Mouse (Mus musculus): Measurements from ENCODE around the gene Cnr2. TPM values are rescaled to one million over a fixed set of nuclear protein-coding genes. Genes with fewer than 3 reads are reported as not detected.

The Cnr2 gene
- total RNA-seq, 2 experiments from 2014 or later = 2.4 to 3.9 TPM

DNA sequence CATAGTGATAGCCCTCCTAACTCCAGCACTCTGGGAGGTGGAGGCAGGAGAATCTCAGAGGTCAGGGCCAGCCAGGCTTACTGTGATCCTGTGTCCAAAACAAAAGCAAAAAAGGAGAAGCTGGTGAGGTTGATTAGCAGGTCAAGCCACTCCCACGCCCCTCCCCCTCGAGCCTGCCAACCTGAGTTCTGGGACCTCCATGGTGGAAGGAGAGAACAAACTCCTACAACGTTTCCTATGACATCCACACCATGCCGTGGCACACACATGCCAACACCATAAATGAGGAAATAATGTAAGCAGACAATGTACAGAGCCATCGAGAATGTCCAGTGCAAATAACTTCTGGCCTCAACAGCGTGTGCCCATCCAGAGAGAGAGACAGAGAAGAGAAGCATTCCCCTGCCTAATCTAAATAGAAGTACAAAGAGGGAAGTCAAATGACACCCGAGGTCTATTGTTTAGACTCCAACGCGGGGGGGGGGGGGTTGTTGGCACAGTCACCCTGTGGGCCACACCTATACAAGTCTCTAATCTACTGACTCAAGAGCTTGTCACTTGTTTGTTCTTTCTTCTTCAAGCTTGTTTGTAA is 19.1 kb upstream of the Cnr2 start:
- DNase-seq = peak; percentile 74

DNA sequence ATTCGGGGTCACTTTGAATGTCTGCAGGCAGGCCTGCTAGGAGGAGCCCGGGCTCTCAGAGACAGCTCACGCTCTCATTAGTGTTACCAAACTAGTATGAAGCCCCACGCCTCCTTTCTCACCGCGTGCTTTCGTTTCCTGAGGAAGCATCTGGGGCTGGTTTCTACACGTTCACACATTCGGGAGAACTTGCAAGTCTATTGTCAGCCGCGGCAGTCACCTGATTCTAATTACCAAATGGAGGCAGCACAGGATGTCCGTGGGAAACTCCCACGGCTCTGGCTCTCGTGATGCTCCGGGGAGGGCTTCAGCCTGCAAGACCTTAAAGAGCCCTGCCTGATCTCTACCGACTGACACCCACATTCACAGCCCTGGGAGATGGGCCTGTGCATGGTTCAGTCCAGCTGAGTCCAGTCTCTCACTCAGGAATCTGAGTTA is 18.6 kb upstream of the Cnr2 start:
- peak; percentile 71 for DNase-seq

DNA sequence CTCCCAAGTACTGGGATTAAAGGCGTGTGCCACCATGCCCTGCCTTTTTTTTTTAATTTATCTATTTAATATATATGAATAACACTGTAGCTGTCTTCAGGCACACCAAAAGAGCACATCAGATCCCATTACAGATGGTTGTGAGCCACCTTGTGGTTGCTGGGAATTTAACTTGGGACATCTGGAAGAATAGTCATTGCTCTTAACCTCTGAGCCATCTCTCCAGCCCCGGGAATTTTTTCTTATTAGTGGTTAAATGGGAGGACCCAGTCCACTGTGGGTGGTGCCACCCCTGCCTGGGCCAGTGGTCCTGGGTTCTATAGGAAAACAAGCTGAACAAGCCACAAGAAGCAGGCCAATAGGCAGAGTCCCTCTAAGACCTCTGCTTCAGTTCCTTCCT is 17.5 kb upstream of the Cnr2 start:
- DNase-seq = peak; percentile 51

DNA sequence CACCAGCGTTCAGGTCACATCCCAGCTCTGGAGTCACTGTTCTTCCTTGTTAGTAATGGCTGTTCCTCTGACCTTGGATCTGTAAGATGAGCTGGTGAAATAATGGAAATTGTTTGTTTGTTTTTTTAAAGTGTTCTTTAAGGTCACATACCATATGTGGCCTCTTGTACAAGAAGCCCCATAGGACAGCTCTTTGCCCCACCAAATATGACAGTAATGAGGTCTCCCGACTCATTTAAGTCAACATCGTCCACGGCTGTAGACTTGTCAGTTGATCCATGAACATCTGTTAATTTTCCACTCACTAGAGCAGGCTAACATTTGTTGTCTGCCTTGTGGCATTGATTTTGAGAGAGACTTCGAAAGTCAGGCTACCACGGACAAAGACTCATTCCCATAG is 16.2 kb upstream of the Cnr2 start:
- DNase-seq = no peak

DNA sequence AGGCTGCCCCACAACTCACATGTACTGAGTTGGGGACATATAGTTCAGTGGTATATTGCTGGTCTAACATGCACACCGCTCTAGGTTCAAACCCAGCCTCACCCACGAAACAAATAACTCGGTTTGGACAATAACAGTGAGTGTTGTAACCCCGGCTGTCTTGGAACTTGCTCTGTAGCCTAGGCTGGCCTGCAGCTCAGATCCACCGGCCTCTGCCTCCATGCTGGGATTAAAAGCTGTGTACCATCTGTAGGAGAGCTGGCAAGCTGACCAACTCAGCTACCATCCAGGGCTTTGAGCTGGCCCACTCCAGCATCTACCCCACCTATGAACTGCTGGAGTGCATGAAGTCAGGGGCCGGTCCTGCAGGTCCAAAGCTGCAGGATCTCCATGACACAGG is 15.2 kb upstream of the Cnr2 start:
- DNase-seq = no peak

DNA sequence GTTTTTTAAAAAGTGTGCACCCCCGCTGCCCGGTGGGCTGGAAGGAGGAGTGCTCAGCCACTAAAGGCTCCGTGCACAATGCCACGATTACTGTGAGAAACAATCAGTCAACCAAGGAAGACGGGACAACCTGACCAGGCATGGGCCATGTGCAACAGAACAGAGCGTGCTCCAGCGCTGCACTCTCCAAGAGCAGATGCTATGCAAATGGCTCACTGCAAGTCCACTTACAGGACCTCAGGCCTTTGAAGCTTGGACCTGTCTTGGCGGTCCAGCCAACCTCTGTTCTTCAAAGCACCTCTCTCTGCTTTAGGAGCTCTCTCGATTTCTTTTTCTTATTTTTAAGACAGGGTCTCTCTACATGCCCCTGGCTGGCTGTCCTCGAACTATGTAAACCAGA is 14.6 kb upstream of the Cnr2 start:
- no peak for DNase-seq

DNA sequence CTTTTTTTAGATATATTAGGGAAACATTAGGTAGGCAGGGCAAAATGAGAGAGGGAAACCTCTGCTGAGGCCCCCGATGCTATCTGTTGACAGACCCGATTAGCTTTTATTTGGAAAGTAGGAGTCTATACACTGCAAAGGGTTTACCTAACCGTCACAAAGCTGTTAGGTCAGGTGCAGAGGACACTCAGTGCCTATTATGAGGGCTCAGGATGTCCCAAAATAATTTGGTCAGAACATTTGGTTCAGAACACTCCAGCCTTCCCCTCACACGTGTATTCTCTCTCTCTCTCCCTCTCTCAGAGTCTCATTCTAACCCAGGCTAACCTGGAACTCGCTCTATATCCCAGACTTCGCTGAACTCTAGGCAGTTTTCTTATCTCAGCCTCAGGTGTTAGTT is 13.2 kb upstream of the Cnr2 start:
- no peak for DNase-seq

DNA sequence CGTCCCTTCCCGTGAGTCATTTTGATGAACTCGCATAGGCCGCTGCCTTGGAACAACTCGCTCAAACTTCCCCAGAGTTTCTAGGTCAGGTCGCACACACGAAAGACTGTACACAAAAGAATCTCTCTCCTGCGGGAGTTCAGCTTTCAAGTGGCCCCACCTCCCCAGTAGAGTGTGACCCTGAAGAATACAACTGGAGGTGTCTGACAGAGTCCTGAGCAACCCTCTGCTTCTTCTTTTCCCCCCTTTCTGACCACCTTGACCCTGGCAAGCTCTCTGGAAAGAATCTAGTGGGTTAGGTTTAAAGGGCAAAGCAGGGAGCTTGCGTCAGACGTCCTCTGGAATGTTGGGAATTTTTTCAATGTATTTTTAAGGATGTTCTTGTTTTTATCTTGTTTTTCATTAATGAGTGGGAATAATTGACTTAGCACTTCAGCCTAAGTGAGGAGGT is 11.8 kb upstream of the Cnr2 start:
- DNase-seq = peak; percentile 53

DNA sequence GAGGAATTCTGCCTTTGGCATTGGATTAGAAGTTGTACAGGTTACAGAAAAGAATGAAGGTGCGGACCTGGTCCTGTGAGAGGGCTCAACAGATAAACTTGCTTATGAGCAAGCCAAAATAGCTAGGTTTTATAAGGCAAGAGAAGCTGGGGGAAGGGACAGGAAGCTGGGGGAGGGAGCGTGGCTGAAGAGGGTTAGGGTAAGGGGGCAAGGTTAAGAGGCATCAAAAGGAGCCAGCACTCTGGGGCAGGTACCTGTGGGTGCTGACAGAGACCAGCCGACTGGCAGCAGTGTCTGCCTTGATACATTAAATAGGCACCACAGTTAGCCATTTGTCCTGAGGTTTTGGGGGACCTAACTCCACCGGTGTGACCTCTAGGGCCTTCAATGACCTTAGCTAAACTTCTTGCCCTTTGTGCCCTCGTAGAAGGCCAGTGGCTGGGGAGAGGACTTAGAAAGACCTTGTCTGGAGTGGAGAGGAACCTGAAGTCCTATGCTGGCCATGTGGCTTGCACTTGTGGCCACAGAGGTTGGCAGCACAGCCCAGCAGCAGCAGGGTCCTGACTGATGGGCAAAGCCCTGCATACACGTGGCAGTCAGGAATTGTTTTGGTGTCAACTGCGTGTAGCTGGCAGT is 11.2 kb upstream of the Cnr2 start:
- no peak for DNase-seq

DNA sequence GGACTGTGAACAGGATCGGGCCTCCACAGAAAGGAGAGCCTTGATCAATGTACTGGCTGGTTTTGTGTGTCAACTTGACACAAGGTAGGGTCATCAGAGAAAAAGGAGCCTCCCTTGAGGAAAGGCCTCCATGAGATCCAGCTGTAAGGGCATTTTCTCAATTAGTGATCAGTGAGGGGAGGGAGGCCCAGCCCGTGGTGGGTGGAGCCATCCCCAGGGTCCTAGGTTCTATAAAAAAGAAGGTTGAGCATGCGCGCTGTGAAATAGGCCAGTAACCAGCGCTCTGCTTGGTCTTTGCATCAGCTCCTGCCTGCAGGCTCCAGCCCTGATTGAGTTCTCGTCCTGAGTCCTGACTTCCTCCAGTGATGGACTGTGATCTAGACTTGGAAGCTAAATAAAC is 10.7 kb upstream of the Cnr2 start:
- DNase-seq = no peak

DNA sequence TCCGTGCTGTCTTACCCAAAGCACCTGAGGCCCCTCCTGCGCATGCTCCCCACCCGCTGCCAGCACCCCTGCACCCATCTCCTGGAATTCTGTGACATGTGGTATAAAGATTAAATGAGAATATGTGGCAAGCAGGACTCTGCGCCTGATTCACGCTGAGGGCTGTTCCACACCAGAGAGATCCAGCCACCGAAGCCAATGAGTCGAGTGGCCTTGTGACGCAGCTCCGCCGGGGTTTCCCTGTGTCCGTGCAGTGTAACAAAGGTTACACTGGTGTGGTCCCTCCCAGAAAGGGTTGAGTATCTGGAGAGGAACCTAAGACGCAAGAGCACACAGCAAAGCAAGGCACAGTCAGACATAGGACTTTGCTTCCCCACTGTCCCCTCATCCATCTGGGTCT is 9.5 kb upstream of the Cnr2 start:
- peak; percentile 54 for DNase-seq

DNA sequence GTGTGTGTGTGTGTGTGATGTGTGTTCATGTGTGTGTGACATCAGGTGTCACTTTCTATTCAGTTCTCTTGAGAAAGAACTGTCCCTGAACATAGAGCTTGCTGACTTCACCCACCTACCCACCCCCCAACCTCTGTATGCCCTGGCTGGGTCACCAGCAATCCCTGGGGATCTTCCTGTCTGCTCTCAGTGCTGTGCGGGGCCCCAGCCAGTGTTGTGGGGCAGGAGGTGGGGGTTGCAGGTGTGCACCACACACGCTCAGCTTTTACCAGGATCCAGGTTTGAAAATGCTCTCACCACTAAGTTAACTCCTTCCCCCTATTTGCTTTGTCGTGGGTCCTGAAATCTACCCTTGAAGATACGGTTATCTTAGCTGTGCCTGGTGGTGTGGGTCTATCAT is 9.0 kb upstream of the Cnr2 start:
- no peak for DNase-seq

DNA sequence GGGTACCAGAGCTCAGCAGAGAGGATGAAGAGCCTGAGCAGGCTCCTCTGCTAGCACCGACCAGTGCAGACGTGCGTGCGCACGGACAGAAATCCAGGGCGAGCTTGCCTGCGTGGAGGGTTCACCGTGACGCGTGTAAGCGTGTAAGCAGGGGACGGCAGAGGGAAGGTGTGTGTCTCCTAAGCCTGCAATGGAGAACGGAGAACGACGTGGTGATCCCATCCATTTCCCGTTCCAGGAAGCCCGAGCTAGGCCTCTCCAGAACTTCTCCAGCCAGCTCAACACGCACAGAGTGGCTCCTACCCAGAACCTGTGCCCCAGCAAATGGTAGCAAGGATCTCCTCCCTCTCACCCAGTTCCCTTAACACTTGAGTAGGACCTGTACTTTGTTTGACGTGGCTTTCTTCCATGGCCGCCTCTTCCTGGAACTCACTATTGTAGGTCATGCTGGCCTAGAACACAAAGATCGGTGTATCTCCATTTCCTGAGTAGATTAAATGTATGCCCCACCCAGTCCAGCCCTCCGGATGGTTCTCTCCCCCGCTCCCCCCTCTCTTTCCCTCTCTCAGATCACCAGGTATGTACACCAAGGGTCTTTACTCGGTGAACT is 6.6 kb upstream of the Cnr2 start:
- DNase-seq = no peak

DNA sequence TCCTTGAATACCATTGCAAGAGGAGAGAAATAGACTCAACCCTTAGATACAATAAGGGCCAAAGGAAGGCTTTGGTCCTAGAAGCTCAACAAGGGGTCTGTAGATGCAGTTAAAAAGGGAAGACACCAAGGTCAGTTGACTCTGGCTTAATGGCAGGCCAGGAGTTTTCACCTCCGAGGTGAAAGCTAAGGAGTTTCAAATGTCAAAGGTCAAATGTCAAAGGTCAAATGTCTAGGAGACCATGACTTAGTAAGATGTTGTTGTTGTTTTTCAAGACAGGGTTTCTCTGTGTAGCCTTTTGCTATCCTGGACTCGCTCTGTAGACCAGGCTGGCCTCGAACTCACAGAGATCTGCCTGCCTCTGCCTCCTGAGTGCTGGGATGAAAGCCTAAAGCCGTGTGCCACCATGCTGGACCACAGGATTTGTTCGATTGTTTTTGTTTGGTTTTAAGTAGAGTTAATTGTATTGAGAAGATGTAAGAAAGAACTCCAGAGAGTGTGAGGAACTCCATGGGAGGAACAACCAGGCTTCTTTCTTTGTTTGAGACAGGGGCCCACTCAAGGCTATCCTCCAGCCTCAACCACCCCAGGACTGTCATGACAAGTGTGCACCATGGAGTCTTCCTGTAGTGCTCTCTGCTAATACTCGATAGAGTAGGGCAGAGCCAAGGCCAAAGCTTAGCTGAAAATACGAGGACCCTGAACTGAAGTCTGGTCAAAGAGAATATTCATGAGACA is 5.9 kb upstream of the Cnr2 start:
- no peak for DNase-seq

DNA sequence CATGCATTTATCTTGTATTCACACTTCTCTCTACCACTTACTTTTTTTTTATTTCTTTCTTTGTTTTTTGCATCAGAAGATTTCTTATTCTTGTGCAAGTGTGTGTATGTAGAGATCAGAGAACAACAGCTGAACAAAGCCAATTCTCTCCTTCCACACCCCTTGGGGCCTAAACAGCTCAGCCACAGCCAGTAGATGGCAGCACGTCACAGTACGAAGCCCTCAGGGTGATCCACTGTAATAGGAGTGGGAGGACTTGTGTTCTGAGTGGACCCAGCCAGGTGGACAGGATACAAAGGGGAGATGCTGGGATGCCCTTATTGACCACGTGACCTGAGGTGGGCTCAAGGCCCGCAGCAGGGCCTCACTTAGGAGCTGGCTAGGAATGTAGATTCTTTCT is 5.3 kb upstream of the Cnr2 start:
- peak; percentile 87 for DNase-seq

DNA sequence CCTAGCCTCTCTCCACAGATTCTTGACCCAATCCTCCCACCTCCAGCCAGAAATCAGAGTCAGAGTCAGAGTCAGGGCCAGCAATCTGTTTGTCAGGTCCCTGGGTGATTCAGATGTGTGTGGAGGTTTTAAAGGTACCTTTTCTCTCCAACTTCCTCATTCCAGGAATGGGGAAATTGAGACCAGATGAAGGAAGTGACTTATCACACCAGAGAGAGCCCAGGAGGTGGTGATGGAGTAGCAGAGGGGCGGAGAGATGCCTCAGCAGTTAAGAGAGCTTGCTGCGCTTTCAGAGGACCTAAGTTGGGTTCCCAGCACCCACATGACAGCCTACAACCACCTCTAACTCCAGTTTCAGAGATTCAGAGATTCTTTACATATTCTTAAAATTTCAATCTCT is 3.7 kb upstream of the Cnr2 start:
- no peak for DNase-seq

DNA sequence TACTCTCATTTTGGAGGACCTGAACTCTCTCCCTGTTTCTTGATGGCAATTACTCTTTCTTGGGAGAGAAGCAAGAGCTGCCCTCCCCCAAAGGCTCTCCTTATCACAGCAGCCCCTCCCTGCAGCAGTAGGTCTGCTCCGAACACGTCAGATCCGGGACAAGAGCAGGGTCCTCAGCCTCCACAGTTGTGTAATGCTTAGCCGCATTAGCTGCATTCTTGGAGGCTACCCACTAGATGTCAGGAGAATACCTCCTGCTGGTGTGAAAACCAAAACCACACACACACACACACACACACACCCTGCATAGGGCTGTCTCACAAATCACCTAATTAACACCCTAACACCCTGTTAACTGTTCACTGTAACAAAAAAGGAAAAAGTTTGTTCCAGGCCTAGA is 2.3 kb upstream of the Cnr2 start:
- DNase-seq = no peak

DNA sequence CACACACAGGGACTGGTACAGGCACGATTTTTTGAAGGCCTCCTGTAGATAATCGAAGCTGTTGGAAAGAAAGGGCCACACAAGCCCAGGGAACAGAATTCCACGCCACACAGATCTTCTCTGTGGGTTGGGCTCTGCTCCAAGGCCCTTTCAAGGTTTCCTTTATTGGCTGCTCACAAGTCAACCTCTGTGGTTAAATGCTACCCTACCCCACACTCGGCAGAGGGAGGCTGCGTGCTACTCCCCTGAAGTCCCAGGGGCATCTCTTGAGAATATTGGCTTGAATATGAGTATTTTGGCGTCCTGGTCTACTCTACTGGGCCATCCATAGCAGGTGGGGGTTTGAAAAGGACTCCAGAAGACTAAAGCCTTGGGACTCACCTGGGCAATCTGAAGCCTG is 963 bp downstream of the Cnr2 start:
- DNase-seq = no peak

DNA sequence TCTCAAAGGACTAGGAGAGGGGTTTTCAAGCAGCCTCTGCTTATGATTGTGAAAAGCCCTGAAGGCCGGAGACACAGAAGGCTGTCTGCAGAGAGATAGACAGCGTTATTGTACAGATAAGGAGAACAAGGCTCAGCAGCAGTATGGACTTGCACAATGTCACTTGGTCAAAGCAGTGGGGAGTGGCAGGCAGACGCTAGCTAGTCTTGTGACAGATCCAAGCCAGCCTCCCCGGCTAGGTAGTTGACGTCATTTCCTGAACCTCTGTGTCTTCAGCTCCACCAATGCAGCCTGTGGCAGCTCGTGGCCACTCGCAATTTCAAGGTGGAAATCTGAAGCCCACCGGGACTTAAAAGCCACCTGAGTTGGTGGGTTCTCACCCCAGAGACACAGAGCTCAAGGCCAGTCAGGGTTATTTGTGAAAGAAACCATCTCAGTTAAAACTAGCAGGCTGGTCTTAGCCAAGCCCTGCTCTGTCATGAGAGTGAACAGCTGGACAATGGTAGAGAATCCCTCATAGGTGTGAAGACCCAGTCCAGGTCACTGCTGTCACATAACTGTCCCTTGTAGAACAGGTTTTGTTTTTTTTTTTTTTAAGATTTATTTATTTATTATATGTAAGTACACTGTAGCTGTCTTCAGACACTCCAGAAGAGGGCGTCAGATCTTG is 3.3 kb downstream of the Cnr2 start:
- peak; percentile 55 for DNase-seq

DNA sequence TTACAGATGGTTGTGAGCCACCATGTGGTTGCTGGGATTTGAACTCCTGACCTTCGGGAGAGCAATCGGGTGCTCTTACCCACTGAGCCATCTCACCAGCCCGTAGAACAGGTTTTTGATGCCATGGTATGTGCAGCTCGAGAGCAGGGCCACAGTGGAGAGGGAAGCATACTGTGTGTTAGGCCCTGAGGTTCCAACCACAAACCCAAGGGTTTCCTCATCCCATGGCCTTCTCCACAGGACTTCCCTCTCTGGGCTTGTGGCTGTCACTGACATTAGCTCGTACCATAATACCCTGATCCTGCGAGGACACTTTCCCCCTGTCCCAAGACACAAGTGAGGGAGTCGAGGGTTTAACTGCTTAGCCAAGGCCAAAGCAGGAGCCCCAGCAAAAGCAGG is 3.9 kb downstream of the Cnr2 start:
- DNase-seq = no peak

DNA sequence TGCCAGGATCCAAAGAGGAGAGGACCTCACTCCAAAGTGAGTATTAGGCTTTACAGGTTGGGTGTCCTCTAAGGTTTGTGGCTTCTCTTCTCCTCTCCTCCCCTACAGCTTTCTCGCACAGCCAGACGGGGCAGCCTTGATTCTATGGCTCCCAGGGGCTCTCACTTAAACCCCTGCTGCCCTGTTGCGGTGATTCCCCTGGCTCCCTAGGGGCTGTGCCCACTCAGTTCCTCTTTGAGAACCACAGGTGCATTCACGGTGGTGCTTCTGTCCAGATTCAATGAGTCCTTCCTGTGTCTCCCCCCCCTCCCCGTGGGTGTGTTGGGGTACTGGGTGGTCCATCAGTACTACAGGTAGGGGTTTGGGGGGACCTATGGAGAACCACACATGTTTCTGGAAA is 4.8 kb downstream of the Cnr2 start:
- DNase-seq = no peak

DNA sequence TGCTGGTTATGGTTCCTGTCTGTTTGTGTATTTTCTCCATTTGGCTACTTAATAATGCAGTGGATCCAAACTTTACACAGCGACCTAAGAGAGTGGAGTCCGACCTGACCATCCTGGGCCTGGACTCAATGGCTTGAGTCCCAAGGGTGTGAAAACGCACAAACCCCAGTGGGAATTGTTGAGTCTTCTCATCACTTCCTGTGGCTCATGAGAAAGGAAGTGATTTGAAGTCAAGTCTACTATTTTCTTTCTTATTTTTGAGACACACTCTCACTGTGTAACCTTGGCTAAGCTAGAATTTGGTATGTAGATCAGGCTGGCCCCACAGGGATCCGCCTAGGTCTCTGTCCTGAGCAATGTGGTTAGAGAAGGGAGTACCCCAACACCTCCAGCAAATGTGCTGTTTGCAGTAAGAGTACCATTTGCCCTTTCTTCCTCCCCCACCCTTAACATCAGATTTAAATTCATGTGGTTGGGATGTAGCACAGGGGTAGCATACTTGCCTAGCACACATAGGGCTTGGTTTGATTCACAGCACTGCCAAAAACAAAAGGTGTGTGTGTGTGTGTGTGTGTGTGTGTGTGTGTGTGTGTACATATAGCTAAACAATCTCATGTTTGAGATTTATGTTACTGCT is 7.5 kb downstream of the Cnr2 start:
- DNase-seq = no peak

Measured in adrenal gland, postnatal 10 days (tissue).